ENCODE assay signal across 7 mouse cellular contexts in genomic region chr5:92083417-92084038, GRCm38 (mm10). TPM values are rescaled to one million over a fixed set of nuclear protein-coding genes. Genes with fewer than 3 reads are reported as not detected.
A peak's percentile ranks its signal among the peaks of the same experiment; 100 is the strongest.
DNase-seq lines count a peak whose midpoint lies in the region; ATAC-seq lines count a peak whose summit lies in the region.

TSS of gene G3bp2 (minus strand) at chr5:92083719.

- no peaks in the 10 kb centered on the region for H3K27me3 ChIP-seq in intestine, embryonic 15.5 days (replicated peaks)
- H3K27me3 ChIP-seq in midbrain, embryonic 10.5 days (ENCODE audit: low read depth, poor library complexity, severe bottlenecking): no peaks in the 10 kb centered on the region

- peak within 1 kb of the TSS; percentile 96 for H3K9ac ChIP-seq in intestine, embryonic 15.5 days

- H3K4me1 ChIP-seq in intestine, embryonic 15.5 days (replicated peaks): peaks cover 12% of the 10 kb centered on the region; the same call in 1 of the 2 replicates
- H3K4me1 ChIP-seq in midbrain, embryonic 10.5 days: peaks cover 28% of the 10 kb centered on the region

- peak within 1 kb of the TSS; percentile 99 for H3K4me3 ChIP-seq in intestine, embryonic 15.5 days (replicated peaks)
- peak within 1 kb of the TSS; percentile 97 for H3K4me3 ChIP-seq in midbrain, embryonic 10.5 days

- no peaks in the 10 kb centered on the region for H3K9me3 ChIP-seq in intestine, embryonic 15.5 days
- 0 out of 2 replicates have a peak, but pooled peaks cover 5% of the 10 kb centered on the region for H3K9me3 ChIP-seq in midbrain, embryonic 10.5 days (replicated peaks)

- peak within 1 kb of the TSS; percentile 66 for H3K4me2 ChIP-seq in intestine, embryonic 15.5 days (replicated peaks)

- ATAC-seq in intestine, embryonic 15.5 days: peak; percentile 99

- peak; percentile 99 for DNase-seq in adrenal gland, adult 2 months
- peak; percentile 96 for DNase-seq in embryo, embryonic 11.5 days (ENCODE audit: low read depth, low spot score)
- peak; percentile 95 to 97 for DNase-seq in gastrocnemius, postnatal 36 days
- peak; percentile 93 to 98 for DNase-seq in left cerebral cortex, postnatal 25 days (ENCODE audit: low spot score in 2 of 2)
- DNase-seq in midbrain, embryonic 10.5 days (ENCODE audit: low spot score): peak; percentile 99
- DNase-seq in right cerebral cortex, postnatal 4 days: peak; percentile 95

- H3K27ac ChIP-seq in intestine, embryonic 15.5 days: peak within 1 kb of the TSS; percentile 99
- peak within 1 kb of the TSS; percentile 99 for H3K27ac ChIP-seq in midbrain, embryonic 10.5 days (replicated peaks)

- intact Hi-C loops in gastrocnemius, postnatal 36 days (cut with DNase I): loop anchor here (5.0 kb wide), 2 partner anchors 34 to 41 kb away; partner anchors contain the start of gene Cdkl2
- intact Hi-C loops in left cerebral cortex, postnatal 25 days (cut with DNase I): loop anchor here (2.0 kb wide), 3 partner anchors 25 to 121 kb away; partner anchors contain the start of genes Rchy1 and Uso1

- no peaks in the 10 kb centered on the region for H3K36me3 ChIP-seq in intestine, embryonic 15.5 days
- H3K36me3 ChIP-seq in midbrain, embryonic 10.5 days: no peaks in the 10 kb centered on the region

- under 1% methylated on average over 65 of the region's 65 CpGs for WGBS in intestine, embryonic 15.5 days
- under 1% methylated on average over 65 of the region's 65 CpGs for WGBS in midbrain, embryonic 10.5 days

RNA-seq across cellular contexts. Expression of gene G3bp2, which starts in this region (rescaled TPM):
- total RNA-seq in adrenal gland, adult 2 months (2021): 100 to 1,000 TPM; 142 to 168 TPM
- polyA plus RNA-seq in adrenal gland, adult 2 months (2012; rRNA removed): 9.7 and 12.5 TPM in 2 replicates
- total RNA-seq in gastrocnemius, postnatal 36 days (2021): 10 to 100 TPM; 51.1 to 52.6 TPM
- 162 and 195 TPM in 2 replicates for polyA plus RNA-seq in intestine, embryonic 15.5 days (2015; fragmentation: Nextera tagmentation; extraction: Ambion mirVana)
- 100 to 1,000 TPM; 212 to 225 TPM for total RNA-seq in left cerebral cortex, postnatal 25 days (2021)
- 273 and 281 TPM in 2 replicates for polyA plus RNA-seq in midbrain, embryonic 10.5 days (2016; fragmentation: Nextera tagmentation; extraction: Ambion mirVana)

Comparison
In these comparisons a context has a peak if more than half of its experiments do, and no peak if none do; other contexts are left out.
1. Peak in every context shown above with its lines: DNase-seq, ATAC-seq, H3K4me3 ChIP-seq and H3K27ac ChIP-seq.
2. RNA of gene G3bp2 (polyA plus RNA-seq): 273 to 281 TPM in midbrain, embryonic 10.5 days and 162 to 195 TPM in intestine, embryonic 15.5 days; 9.7 to 12.5 TPM in adrenal gland, adult 2 months; every median in the first group is over 10 times any median in the second.